Mouse (Mus musculus): Measurements from ENCODE around the gene Rfx5. TPM values are rescaled to one million over a fixed set of nuclear protein-coding genes. Genes with fewer than 3 reads are reported as not detected.

The Rfx5 gene
- polyA plus RNA-seq, 1 experiment from 2014 or later: 8.6 TPM

DNA sequence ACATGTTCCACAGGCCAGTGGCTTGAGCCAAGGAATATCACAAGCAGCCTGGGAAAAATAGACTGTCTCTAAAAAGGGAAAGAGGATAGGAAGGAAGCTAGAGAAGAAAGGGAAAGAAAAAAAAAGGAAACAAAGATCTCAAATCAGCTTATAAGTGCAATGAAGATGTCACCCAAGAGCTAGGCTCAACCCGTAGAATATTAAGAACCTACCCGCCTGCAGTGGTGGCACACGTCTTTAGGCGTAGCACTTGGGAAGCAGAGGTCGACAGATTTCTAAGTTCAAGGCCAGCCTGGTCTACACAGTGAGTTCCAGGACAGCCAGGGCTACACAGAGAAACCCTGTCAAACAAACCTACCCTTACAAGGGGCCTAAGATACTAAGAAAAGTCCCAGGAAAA, 19.7 kb downstream of the Rfx5 start:
- ATAC-seq (ENCODE audit: low FRiP score, low read depth): no peak
- Histone ChIP-seq H3K4me2 (replicated peaks) (peak overlapping the region; percentile 78), H3K27me3 (no peaks in the 10 kb centered on the region), H3K36me3 (peaks cover 9% of the 10 kb centered on the region), H3K9me3 (no peaks in the 10 kb centered on the region), H3K9ac (no peak overlapping the region), H3K27ac (no peak overlapping the region), H3K4me3 (peak overlapping the region; percentile 89; the same call in 1 of the 2 replicates), H3K4me1 (peaks cover 13% of the 10 kb centered on the region)
- 84% methylated on average over 5 of the region's 5 CpGs for WGBS

DNA sequence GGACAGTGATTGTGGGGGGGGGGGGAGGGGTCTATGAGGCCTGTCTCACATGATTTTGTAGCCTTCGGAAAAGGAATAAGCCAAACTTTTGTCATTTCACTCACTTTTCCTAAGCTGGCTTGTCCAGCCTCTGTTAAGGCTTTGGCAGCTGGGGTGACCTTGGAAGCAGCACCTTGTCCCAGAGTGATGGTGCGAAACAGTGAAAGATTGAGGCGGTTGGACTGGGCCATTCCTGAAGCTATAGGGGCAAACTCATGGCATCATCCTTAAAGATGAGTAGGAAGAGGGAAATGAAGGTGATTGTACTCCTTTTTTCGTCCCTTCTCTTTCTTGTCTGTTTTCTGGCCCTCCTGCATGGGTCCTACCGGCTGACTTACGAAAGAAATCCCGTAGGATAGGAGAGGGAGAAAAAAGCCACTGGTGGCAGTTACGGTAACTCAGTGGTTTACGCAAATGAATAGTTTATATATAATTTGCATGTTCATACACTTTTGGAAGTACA, 20.2 kb downstream of the Rfx5 start:
- Histone ChIP-seq H3K4me1 (peaks cover 13% of the 10 kb centered on the region), H3K4me3 (peak overlapping the region; percentile 89), H3K9ac (peak overlapping the region; percentile 59), H3K27me3 (no peaks in the 10 kb centered on the region), H3K27ac (no peak overlapping the region), H3K9me3 (no peaks in the 10 kb centered on the region), H3K36me3 (peaks cover 12% of the 10 kb centered on the region), H3K4me2 (replicated peaks) (peak overlapping the region; percentile 78)
- ATAC-seq (ENCODE audit: low FRiP score, low read depth): peak; percentile 20; the same call in 1 of the 2 replicates
- 19% methylated on average over 9 of the region's 9 CpGs for WGBS

DNA sequence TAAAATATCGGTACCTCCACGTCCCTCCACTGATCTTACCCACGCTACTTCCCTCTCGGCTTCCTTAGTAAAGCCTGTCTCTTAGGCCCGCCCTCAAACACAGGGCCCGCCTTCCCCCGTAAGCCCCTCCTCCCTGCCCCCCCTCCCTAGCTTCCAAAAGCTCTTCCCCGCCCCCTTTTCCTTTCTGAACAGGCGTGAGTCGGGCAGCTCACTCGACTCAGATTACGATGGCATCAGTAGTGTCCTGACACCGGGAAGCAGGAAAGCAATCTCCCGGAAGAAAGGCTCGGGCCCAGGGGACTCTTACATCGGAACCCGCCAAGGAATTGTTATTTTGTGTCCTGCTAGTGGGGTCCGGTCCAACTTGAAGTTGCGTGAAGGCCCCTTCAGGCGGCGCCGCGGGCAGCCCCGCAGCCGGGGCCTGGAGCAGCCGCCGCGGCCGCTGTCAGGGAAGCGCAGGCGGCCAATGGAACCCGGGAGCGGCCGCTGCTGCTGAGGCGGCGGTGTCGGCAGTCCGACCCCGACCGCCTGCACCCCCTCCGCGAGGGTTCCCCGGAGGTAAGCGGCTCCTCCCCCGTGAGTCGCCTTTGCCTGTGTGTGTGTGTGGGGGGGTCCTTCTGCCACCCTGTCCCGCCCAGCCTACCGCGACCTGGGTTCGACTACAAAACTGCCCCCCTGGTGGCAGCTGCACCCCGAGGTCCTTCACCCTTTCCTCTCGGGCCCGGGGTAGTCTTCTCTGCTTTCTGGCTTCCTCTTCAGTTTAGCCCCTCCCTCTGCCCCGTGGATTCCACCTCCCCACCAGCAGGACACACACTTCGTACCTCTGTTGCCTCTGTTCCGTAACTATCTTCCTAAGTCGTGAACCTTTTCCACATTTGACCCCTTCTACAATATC, 20.9 kb downstream of the Rfx5 start, which contains the start of gene Pi4kb:
TSS of gene Pi4kb (plus strand) at position 204 of the 895 bp plus-strand sequence.
- H3K4me2 ChIP-seq (replicated peaks): peak within 1 kb of the TSS; percentile 78
- H3K27ac ChIP-seq: peak within 1 kb of the TSS; percentile 82
- ATAC-seq (ENCODE audit: low FRiP score, low read depth): peak; percentile 94
- H3K9ac ChIP-seq: peak within 1 kb of the TSS; percentile 94
- WGBS: under 1% methylated on average over 57 of the region's 57 CpGs
- H3K9me3 ChIP-seq: no peaks in the 10 kb centered on the region
- no peaks in the 10 kb centered on the region for H3K27me3 ChIP-seq
- peak within 1 kb of the TSS; percentile 89 for H3K4me3 ChIP-seq
- H3K4me1 ChIP-seq: peaks cover 13% of the 10 kb centered on the region
- peaks cover 15% of the 10 kb centered on the region for H3K36me3 ChIP-seq

DNA sequence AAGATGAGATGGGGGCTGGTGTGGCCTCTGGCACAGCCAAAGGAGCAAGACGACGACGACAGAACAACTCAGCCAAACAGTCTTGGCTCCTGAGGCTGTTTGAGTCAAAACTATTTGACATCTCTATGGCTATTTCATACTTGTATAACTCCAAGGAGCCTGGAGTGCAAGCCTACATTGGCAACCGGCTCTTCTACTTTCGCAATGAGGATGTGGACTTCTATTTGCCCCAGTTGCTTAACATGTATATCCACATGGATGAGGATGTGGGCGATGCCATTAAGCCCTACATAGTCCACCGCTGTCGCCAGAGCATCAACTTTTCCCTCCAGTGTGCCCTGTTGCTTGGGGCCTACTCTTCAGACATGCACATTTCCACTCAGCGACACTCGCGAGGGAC, 30.4 kb downstream of the Rfx5 start:
- 93% methylated on average over 11 of the region's 11 CpGs for WGBS
- ATAC-seq (ENCODE audit: low FRiP score, low read depth): no peak
- Histone ChIP-seq H3K4me2 (replicated peaks) (no peak overlapping the region), H3K4me1 (peaks cover 20% of the 10 kb centered on the region), H3K36me3 (peaks cover 68% of the 10 kb centered on the region), H3K4me3 (no peak overlapping the region), H3K27ac (no peak overlapping the region), H3K9ac (no peak overlapping the region), H3K9me3 (no peaks in the 10 kb centered on the region), H3K27me3 (no peaks in the 10 kb centered on the region)

DNA sequence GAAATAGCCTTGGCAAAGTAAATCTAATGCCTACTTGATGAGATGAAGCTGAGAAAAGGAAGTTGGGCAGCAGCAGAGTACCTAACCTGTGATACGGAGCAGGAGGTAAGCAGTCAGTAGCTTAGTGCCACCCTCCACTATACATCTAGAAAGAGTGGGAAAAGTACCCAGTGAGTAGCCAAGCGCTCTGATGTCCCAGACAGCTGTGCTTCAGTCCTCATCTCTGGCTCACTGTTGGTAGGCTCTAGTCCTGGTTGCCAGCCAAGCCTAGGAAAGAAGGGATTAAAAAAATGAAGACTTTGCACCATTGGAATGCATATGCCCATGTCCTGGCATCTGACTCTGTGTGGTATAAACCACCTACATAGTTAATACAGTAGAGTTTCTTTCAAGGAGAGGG, 31.6 kb downstream of the Rfx5 start:
- ATAC-seq (ENCODE audit: low FRiP score, low read depth): no peak
- 90% methylated on average over 2 of the region's 2 CpGs for WGBS

DNA sequence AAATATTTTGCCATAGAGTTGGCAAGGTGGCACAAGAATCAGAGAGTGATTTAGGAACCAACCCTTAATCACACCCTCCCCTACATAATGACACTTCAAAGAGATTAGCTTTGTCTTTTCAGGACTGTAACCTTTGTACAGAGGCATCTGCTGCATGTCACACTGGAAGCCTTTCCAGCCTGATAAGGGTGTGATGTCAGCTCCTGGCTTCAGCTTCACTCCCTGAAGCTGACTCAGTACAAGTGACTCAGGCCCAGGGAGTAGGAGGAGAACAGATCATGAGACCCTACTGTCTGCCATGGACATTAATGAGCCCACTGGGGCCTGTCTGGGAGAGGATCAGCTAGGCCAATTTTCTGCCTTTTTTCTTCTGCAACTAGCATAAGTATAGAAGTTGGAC, 33.7 kb downstream of the Rfx5 start:
- Histone ChIP-seq H3K36me3 (peaks cover 65% of the 10 kb centered on the region), H3K4me1 (peaks cover 32% of the 10 kb centered on the region), H3K4me3 (no peak overlapping the region), H3K4me2 (replicated peaks) (no peak overlapping the region), H3K27me3 (no peaks in the 10 kb centered on the region), H3K9ac (no peak overlapping the region), H3K27ac (no peak overlapping the region), H3K9me3 (no peaks in the 10 kb centered on the region)
- ATAC-seq (ENCODE audit: low FRiP score, low read depth): no peak

More for the DNA sequence above, 31.6 kb downstream of the Rfx5 start:
- Histone ChIP-seq H3K36me3 (peaks cover 69% of the 10 kb centered on the region), H3K27ac (no peak overlapping the region), H3K9ac (no peak overlapping the region), H3K4me1 (peaks cover 32% of the 10 kb centered on the region), H3K27me3 (no peaks in the 10 kb centered on the region), H3K4me2 (replicated peaks) (no peak overlapping the region), H3K4me3 (no peak overlapping the region), H3K9me3 (no peaks in the 10 kb centered on the region)

DNA sequence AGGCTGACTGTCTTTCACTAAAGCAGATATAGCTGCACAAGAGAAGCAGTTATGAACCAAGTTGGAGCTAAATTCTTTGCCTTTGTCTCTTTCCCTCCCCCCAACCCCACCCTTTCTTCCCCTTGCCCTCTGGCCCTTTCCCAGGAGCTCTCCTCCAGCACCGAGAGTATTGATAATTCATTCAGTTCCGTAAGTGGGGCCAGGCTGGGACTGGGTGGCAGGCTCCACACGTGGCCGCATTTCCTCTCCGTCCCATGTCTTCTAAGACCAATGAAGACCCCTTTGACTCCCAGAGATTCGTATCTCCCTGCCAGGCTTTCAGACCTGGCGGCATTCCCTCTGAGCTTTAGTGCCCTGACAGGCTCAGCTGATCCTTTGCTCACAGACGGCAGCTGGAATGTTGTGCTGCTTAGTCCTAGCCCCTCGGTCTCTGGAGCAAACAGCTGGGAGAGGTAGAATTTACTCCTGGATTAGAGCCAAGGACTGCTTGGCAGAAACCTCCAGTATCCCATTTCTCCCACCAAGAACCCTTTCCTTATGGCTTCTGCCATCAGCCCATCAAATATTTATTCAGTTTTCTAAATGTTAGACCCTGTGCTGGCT, 35.4 kb downstream of the Rfx5 start:
- peak; percentile 87 for ATAC-seq (ENCODE audit: low FRiP score, low read depth)
- H3K9ac ChIP-seq: 0 out of 2 replicates have a peak overlapping the region, but pooled peaks have one; percentile 14
- no peaks in the 10 kb centered on the region for H3K9me3 ChIP-seq
- no peaks in the 10 kb centered on the region for H3K27me3 ChIP-seq
- peak overlapping the region; percentile 67 for H3K27ac ChIP-seq
- peak overlapping the region; percentile 38 for H3K4me2 ChIP-seq (replicated peaks)
- H3K36me3 ChIP-seq: peaks cover 69% of the 10 kb centered on the region
- H3K4me1 ChIP-seq: peaks cover 32% of the 10 kb centered on the region
- H3K4me3 ChIP-seq: no peak overlapping the region
- 42% methylated on average over 9 of the region's 9 CpGs for WGBS

DNA sequence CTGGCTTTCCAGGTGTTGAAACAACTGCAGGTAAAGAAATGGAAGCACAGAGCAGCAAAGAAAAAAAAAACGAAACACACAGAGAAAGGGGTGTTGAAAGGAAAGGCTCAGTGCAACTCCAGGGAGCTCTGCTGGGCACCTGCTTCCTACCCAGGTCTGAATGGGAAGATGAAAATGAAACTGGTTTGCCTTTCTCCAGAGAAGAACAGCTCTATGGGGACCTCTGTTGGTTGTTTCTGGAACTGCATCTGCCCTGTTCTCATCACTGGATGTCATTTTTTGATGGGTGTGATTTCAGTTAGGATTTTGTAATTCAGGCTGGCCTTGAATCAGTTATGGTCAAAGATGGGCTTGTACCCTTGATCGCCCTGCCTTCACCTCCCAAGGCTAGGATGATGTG, 43.1 kb downstream of the Rfx5 start:
- Histone ChIP-seq H3K36me3 (peaks cover 97% of the 10 kb centered on the region), H3K4me3 (no peak overlapping the region), H3K9ac (no peak overlapping the region), H3K9me3 (no peaks in the 10 kb centered on the region), H3K4me1 (no peaks in the 10 kb centered on the region), H3K27me3 (no peaks in the 10 kb centered on the region), H3K4me2 (replicated peaks) (no peak overlapping the region), H3K27ac (no peak overlapping the region)
- WGBS: 44% methylated on average over 2 of the region's 2 CpGs
- no peak for ATAC-seq (ENCODE audit: low FRiP score, low read depth)

DNA sequence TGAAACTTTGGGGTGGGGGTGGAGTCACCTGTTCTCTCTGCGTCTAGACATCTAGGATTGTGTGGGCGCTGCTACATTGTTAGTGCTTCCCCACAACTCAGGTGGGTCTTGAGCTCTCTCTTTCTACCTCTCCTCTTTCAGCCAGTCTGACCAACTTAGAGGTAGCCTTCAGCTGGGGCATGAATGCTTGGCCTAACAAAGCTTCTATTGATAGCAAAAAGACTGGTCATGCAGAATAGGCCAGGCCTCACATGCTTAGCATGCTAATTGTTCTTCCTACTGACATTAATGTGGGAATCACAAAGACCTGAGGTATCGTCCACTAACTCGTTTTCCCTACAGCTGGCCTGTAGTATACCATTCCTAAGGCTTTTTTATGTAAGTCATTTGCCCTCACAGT, 48.7 kb downstream of the Rfx5 start:
- H3K4me1 ChIP-seq: no peaks in the 10 kb centered on the region
- peaks cover 92% of the 10 kb centered on the region for H3K36me3 ChIP-seq
- H3K9me3 ChIP-seq: no peaks in the 10 kb centered on the region
- no peak overlapping the region for H3K4me3 ChIP-seq
- H3K9ac ChIP-seq: no peak overlapping the region
- H3K4me2 ChIP-seq (replicated peaks): no peak overlapping the region
- H3K27ac ChIP-seq: no peak overlapping the region
- ATAC-seq (ENCODE audit: low FRiP score, low read depth): no peak
- no peaks in the 10 kb centered on the region for H3K27me3 ChIP-seq
- WGBS: 87% methylated on average over 4 of the region's 4 CpGs

DNA sequence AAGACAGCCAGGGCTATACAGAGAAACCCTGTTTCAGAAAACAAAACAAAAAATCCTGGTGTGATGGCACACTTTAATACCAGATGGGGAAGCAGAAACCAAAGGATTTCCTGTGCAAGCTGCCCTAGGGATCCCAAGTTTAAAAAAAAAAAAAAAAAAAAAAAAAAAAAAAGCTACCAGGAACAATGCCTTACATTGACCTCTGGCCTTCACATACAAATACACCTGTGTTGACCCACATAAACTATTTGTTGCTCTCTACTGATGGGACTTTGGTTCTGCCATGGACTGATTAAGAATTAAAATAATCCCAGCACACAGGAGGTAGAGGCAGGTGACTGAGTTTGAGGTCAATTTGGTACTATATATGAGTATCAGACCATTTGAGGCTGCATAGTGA, 49.4 kb downstream of the Rfx5 start:
- ATAC-seq (ENCODE audit: low FRiP score, low read depth): no peak
- H3K4me3 ChIP-seq: no peak overlapping the region
- no peak overlapping the region for H3K4me2 ChIP-seq (replicated peaks)
- no peaks in the 10 kb centered on the region for H3K9me3 ChIP-seq
- no peaks in the 10 kb centered on the region for H3K4me1 ChIP-seq
- no peak overlapping the region for H3K9ac ChIP-seq
- peaks cover 92% of the 10 kb centered on the region for H3K36me3 ChIP-seq
- H3K27ac ChIP-seq: no peak overlapping the region
- no peaks in the 10 kb centered on the region for H3K27me3 ChIP-seq

DNA sequence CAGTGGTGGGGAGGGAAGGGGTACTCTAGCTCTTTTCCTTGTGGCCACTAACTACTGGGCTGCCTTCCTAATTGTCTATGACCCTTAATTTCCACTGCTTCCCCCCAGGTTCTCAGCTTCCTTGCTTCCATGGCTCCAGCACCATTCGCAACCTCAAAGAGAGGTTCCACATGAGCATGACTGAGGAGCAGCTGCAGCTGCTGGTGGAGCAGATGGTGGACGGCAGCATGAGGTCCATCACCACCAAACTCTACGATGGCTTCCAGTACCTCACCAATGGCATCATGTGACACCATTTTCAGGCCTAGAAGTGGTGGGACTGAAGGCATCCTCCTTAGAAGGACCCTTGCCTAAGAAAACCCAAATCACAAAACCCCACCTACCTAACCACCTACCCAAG, 51.8 kb downstream of the Rfx5 start:
- WGBS: 92% methylated on average over 3 of the region's 3 CpGs
- no peak for ATAC-seq (ENCODE audit: low FRiP score, low read depth)
- no peaks in the 10 kb centered on the region for H3K9me3 ChIP-seq

DNA sequence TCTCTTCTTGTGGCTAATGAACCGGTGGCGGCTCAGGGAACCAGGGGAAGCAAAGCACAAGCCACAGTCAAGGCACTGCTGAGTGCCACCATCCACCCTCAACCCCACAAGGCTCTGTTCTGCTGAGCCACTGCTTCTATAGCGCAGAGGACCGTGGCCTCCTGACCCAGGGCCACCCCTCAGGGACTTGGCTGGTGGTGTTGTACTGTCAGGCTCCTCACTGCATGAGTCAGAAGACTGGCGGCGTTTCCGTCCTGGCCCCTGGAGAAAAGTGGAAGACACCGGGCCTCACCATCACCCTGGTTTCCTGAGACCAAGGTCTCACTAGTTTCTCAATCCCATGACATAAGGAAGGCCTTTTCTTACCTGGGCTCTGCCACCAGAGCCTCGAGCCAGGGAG, 53.8 kb downstream of the Rfx5 start:
- Histone ChIP-seq H3K36me3 (peaks cover 93% of the 10 kb centered on the region), H3K4me1 (0 out of 2 replicates have a peak, but pooled peaks cover 1% of the 10 kb centered on the region), H3K9me3 (no peaks in the 10 kb centered on the region), H3K4me2 (replicated peaks) (no peak overlapping the region), H3K9ac (no peak overlapping the region), H3K4me3 (no peak overlapping the region), H3K27ac (no peak overlapping the region), H3K27me3 (no peaks in the 10 kb centered on the region)
- no peak for ATAC-seq (ENCODE audit: low FRiP score, low read depth)
- WGBS: 87% methylated on average over 9 of the region's 9 CpGs

More for the DNA sequence above, 51.8 kb downstream of the Rfx5 start:
- H3K4me3 ChIP-seq: no peak overlapping the region
- H3K27ac ChIP-seq: no peak overlapping the region
- no peak overlapping the region for H3K4me2 ChIP-seq (replicated peaks)
- no peaks in the 10 kb centered on the region for H3K4me1 ChIP-seq
- no peak overlapping the region for H3K9ac ChIP-seq
- peaks cover 92% of the 10 kb centered on the region for H3K36me3 ChIP-seq
- H3K27me3 ChIP-seq: no peaks in the 10 kb centered on the region

All from limb, embryonic 13.5 days (tissue).